Mouse (Mus musculus) frontal cortex, postnatal 14 days (tissue): ENCODE measurements around the gene Adgrg5.

Experiments
- DNase-seq, 2 experiments: peaks; one replicate each; pipeline ENCODE4 v3.0.0; 2022; ENCODE audit warnings: low spot score in 2 of 2

The Adgrg5 gene

GRCm38 (mm10) chr8:94967554-94967953 is 44.1 kb downstream of the Adgrg5 start:
- no peak for DNase-seq

GRCm38 (mm10) chr8:94973270-94973669 is 49.8 kb downstream of the Adgrg5 start:
- no peak for DNase-seq

- DNase-seq = no peak
Observed at GRCm38 (mm10) chr8:94973786-94974185, 50.3 kb downstream of the Adgrg5 start.

GRCm38 (mm10) chr8:94974467-94975165 is 51.1 kb downstream of the Adgrg5 start, which contains the start of gene Adgrg1:
Gene Adgrg1, plus strand, starts transcription at chr8:94974751.
- no peak for DNase-seq

- DNase-seq = no peak
Observed at GRCm38 (mm10) chr8:94976651-94977417, 53.3 kb downstream of the Adgrg5 start.

- no peak for DNase-seq
Observed at GRCm38 (mm10) chr8:94978131-94978530, 54.6 kb downstream of the Adgrg5 start.

- DNase-seq = no peak
Observed at GRCm38 (mm10) chr8:94978593-94979319, 55.3 kb downstream of the Adgrg5 start.

- no peak for DNase-seq
Observed at GRCm38 (mm10) chr8:94980176-94980575, 56.7 kb downstream of the Adgrg5 start.

GRCm38 (mm10) chr8:94980976-94981375 is 57.5 kb downstream of the Adgrg5 start:
- no peak for DNase-seq

GRCm38 (mm10) chr8:94981848-94982247 is 58.4 kb downstream of the Adgrg5 start:
- no peak for DNase-seq

GRCm38 (mm10) chr8:94983146-94983545 is 59.7 kb downstream of the Adgrg5 start:
- DNase-seq = no peak

GRCm38 (mm10) chr8:94983881-94984516 is 60.5 kb downstream of the Adgrg5 start:
- DNase-seq = peak; percentile 56 to 61

GRCm38 (mm10) chr8:94985023-94985422 is 61.5 kb downstream of the Adgrg5 start:
- no peak for DNase-seq

- DNase-seq = peak; percentile 49 to 58
Observed at GRCm38 (mm10) chr8:94986676-94987075, 63.2 kb downstream of the Adgrg5 start.

- no peak for DNase-seq
Observed at GRCm38 (mm10) chr8:94987553-94987952, 64.1 kb downstream of the Adgrg5 start.

GRCm38 (mm10) chr8:94988619-94989018 is 65.1 kb downstream of the Adgrg5 start:
- DNase-seq = no peak

GRCm38 (mm10) chr8:94989711-94990110 is 66.2 kb downstream of the Adgrg5 start:
- no peak for DNase-seq

GRCm38 (mm10) chr8:94990598-94991453 is 67.3 kb downstream of the Adgrg5 start:
- DNase-seq = no peak

- no peak for DNase-seq
Observed at GRCm38 (mm10) chr8:94991454-94991994, 68.0 kb downstream of the Adgrg5 start.

- no peak for DNase-seq
Observed at GRCm38 (mm10) chr8:94992010-94992409, 68.5 kb downstream of the Adgrg5 start.

- DNase-seq = peak; percentile 59 to 73
Observed at GRCm38 (mm10) chr8:94992534-94992933, 69.0 kb downstream of the Adgrg5 start.
